Mouse (Mus musculus): ENCODE data around the gene Zfp672.

GRCm38 (mm10) chr11:58324614-58325229 is 5.4 kb downstream of the Zfp672 start:
- TF ChIP-seq CTCF (IDR thresholded peaks at IDR 0.05; ENCODE audit: low read depth) (no peak), EP300 (IDR thresholded peaks at IDR 0.05; ENCODE audit: low read depth) (peak; percentile 72)

Data from liver, embryonic 14.5 days (tissue).